Mouse (Mus musculus) limb, embryonic 14.5 days (tissue): ENCODE results near the gene Tasp1. TPM values are rescaled to one million over a fixed set of nuclear protein-coding genes. Genes with fewer than 3 reads are reported as not detected.

Source experiments
- ATAC-seq: fragments of 200-750 bp; cut with Nextera tagmentation; 2 replicates; pipeline ENCODE4 v1.8.0; 2017; ENCODE audit warnings: low read depth, moderate number of reproducible peaks, moderate TSS enrichment; ENCODE audit not compliant: low FRiP score
- DNase-seq: peaks from one replicate; pipeline ENCODE4 v3.0.0-alpha.2; 2015; ENCODE audit warnings: low spot score
- H3K27ac ChIP-seq: fragments of 300-500 bp; sonication (generic); replicated peaks from 2 replicates; pipeline ENCODE4 v1.5.1; 2014; ENCODE audit warnings: low read depth, mild to moderate bottlenecking, low read length, moderate library complexity, mixed read lengths
- H3K27me3 ChIP-seq: fragments of 300-500 bp; sonication (generic); 2 replicates; pipeline ENCODE4 v1.6.1; 2014; ENCODE audit warnings: low read length, mixed read lengths; ENCODE audit not compliant: control insufficient read depth, insufficient read depth
- H3K36me3 ChIP-seq: fragments of 300-500 bp; sonication (generic); 2 replicates; pipeline ENCODE4 v1.6.1; 2014; ENCODE audit warnings: mild to moderate bottlenecking, low read length, moderate library complexity, mixed read lengths; ENCODE audit not compliant: control insufficient read depth, insufficient read depth
- H3K4me1 ChIP-seq: fragments of 300-500 bp; sonication (generic); 2 replicates; pipeline ENCODE4 v1.6.1; 2014; ENCODE audit warnings: antibody characterized with exemption, low read length, mixed read lengths; ENCODE audit not compliant: control insufficient read depth, insufficient read depth
- H3K4me2 ChIP-seq: fragments of 300-500 bp; sonication (generic); replicated peaks from 2 replicates; pipeline ENCODE4 v1.6.1; 2014; ENCODE audit warnings: low read depth, mild to moderate bottlenecking, low read length, moderate library complexity; ENCODE audit not compliant: severe bottlenecking
- H3K4me3 ChIP-seq: fragments of 300-500 bp; sonication (generic); replicated peaks from 2 replicates; pipeline ENCODE4 v1.5.1; 2014; ENCODE audit warnings: low read length
- H3K9ac ChIP-seq: fragments of 300-500 bp; sonication (generic); 2 replicates; pipeline ENCODE4 v1.6.1; 2014; ENCODE audit warnings: mild to moderate bottlenecking, low read depth, low read length, moderate library complexity; ENCODE audit not compliant: severe bottlenecking
- H3K9me3 ChIP-seq: fragments of 300-500 bp; sonication (generic); 2 replicates; pipeline ENCODE4 v1.6.1; 2016; ENCODE audit warnings: low read length; ENCODE audit not compliant: control insufficient read depth
- POLR2A ChIP-seq: fragments of 200-500 bp; IDR thresholded peaks from 2 replicates; pipeline ENCODE4 v1.8.0; 2012; ENCODE audit warnings: inconsistent platforms, mild to moderate bottlenecking, moderate library complexity, borderline replicate concordance; ENCODE audit not compliant: insufficient read depth, insufficient read length; ENCODE audit errors: extremely low read depth
- WGBS: fragments of 180-500 bp; shearing (Covaris S2); extraction: QIAGEN DNeasy Blood & Tissue Kit; methylation state at CpG from one replicate; pipeline ENCODE4 v1.1.7; 2014; 5-methylcytosine and 5-hydroxymethylcytosine counted together
- polyA plus RNA-seq, 2 experiments: library from polyadenylated mRNA; depleted of rRNA in 1 of 2; stranded (reverse) in 1 of 2; unstranded in 1 of 2; fragments of >200 nt; fragmentation: Nextera tagmentation in 1 of 2; extraction: Ambion mirVana in 1 of 2; gene quantifications; 2 replicates each; pipeline versions ENCODE4 v1.2.1 to v1.2.3; 2012 to 2014

Gene Tasp1
- polyA plus RNA-seq, 2 experiments, result 11.6 to 21.0 TPM

DNA sequence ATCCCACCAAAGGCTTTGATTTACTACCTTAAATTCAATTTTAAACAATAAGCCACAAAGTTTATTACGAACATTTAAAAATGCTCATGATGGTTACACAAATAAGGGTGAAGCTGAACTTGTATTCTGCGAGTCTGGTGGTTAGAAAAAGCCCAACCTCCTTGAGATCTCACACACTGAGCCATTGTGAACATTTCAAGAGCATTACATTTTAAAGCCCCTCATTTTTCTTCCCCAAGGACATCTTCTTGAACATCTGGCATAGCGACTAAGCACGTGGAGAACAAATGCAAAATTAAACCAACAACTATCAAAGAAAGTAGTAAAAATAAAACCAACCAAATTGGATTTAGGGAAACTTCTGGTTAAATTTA, 182.4 kb downstream of the Tasp1 start:
- no peak overlapping the region for H3K27ac ChIP-seq
- H3K9ac ChIP-seq, result no peak overlapping the region
- WGBS, result 34% methylated on average over 4 of the region's 4 CpGs
- H3K4me3 ChIP-seq, result no peak overlapping the region
- H3K36me3 ChIP-seq, result no peaks in the 10 kb centered on the region
- ATAC-seq, result no peak
- no peaks in the 10 kb centered on the region for H3K27me3 ChIP-seq
- TF ChIP-seq POLR2A, result no peak
- peak; percentile 16 for DNase-seq
- H3K9me3 ChIP-seq, result no peaks in the 10 kb centered on the region
- no peak overlapping the region for H3K4me2 ChIP-seq
- H3K4me1 ChIP-seq, result peaks cover 3% of the 10 kb centered on the region; the same call in 1 of the 2 replicates

- Histone ChIP-seq H3K27me3 (no peaks in the 10 kb centered on the region), H3K4me3 (no peak overlapping the region), H3K4me2 (no peak overlapping the region), H3K9ac (no peak overlapping the region), H3K9me3 (no peaks in the 10 kb centered on the region), H3K4me1 (peaks cover 3% of the 10 kb centered on the region; the same call in 1 of the 2 replicates), H3K36me3 (no peaks in the 10 kb centered on the region), H3K27ac (no peak overlapping the region)
- no peak for TF ChIP-seq POLR2A
- DNase-seq (peak; percentile 34), ATAC-seq (0 out of 2 replicates have a peak, but pooled peaks have one; percentile 19)
- 70% methylated on average over 7 of the region's 7 CpGs for WGBS
Measured at GRCm38 (mm10) chr2:139883581-139884263, 182.9 kb downstream of the Tasp1 start.

- Histone ChIP-seq H3K36me3 (no peaks in the 10 kb centered on the region), H3K4me3 (no peak overlapping the region), H3K27me3 (no peaks in the 10 kb centered on the region), H3K27ac (0 out of 2 replicates have a peak overlapping the region, but pooled peaks have one; percentile 4), H3K9me3 (no peaks in the 10 kb centered on the region), H3K9ac (no peak overlapping the region), H3K4me1 (peaks cover 12% of the 10 kb centered on the region; the same call in 1 of the 2 replicates), H3K4me2 (no peak overlapping the region)
- DNase-seq, result peak; percentile 79
- no peak; the same call in 1 of the 2 replicates for ATAC-seq
- 46% methylated on average over 7 of the region's 7 CpGs for WGBS
- TF ChIP-seq POLR2A, result no peak
Measured at GRCm38 (mm10) chr2:139878052-139878621, 188.5 kb downstream of the Tasp1 start.

DNA sequence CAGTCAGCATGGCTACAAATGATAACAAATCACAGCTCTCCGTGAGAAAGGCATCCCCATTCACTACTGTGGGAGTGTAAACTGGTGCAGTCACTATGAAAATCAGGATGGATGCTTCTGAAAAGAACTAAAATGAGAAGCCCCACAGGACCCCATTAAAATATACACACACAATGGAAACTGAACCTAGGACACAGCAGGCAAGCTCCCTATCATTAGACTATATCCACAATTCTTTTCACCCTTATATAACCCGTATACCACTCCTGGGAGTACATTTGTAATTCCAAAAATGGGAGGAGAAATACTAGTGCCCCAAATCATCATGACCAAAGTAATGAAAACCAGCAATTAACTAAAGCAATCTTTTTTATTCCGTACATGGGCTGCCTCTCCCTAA, 190.7 kb downstream of the Tasp1 start:
- Histone ChIP-seq H3K4me1 (peaks cover 12% of the 10 kb centered on the region; the same call in 1 of the 2 replicates), H3K4me2 (no peak overlapping the region), H3K27me3 (no peaks in the 10 kb centered on the region), H3K36me3 (no peaks in the 10 kb centered on the region), H3K9ac (no peak overlapping the region), H3K9me3 (no peaks in the 10 kb centered on the region), H3K27ac (no peak overlapping the region), H3K4me3 (no peak overlapping the region)
- DNase-seq (no peak), ATAC-seq (no peak)
- WGBS, result 71% methylated on average over 3 of the region's 3 CpGs
- no peak for TF ChIP-seq POLR2A

- no peak for TF ChIP-seq POLR2A
- H3K4me1 ChIP-seq, result peaks cover 12% of the 10 kb centered on the region; the same call in 1 of the 2 replicates
- no peaks in the 10 kb centered on the region for H3K36me3 ChIP-seq
- no peak for DNase-seq
- no peak overlapping the region for H3K27ac ChIP-seq
- H3K9me3 ChIP-seq, result no peaks in the 10 kb centered on the region
- H3K4me2 ChIP-seq, result no peak overlapping the region
- H3K27me3 ChIP-seq, result no peaks in the 10 kb centered on the region
- no peak overlapping the region for H3K9ac ChIP-seq
- no peak for ATAC-seq
- 70% methylated on average over 3 of the region's 3 CpGs for WGBS
- H3K4me3 ChIP-seq, result no peak overlapping the region
Measured at GRCm38 (mm10) chr2:139874173-139874572, 192.4 kb downstream of the Tasp1 start.
